Mouse (Mus musculus): Measurements from ENCODE around the gene Dph1. TPM values are rescaled to one million over a fixed set of nuclear protein-coding genes. Genes with fewer than 3 reads are reported as not detected.

Gene Dph1
- polyA plus RNA-seq, 1 experiment from 2014 or later, result 30.3 TPM

DNA sequence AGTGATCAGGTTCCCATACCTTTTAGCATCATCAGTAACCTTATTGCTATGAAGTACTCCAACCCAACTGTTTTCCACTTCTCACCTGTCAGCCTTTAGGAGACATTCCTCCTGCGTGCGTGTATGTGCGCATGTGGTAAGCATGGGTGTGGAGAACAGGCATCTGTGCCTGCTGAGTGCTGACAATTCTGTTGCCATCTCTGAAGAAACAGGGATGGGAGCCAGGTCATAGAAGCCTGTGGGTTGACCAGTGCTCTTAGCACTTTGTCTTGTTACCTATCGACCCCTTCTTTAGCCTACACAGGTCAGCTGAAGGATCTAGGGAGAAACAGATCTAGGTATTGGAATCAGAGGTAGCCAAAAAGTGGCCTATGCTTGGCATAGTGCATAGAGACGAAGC is 57.6 kb downstream of the Dph1 start:
- ATAC-seq (replicated peaks; ENCODE audit: low FRiP score) (no peak), DNase-seq (ENCODE audit: low spot score) (no peak)
- WGBS, result 90% methylated on average over 5 of the region's 5 CpGs
- Histone ChIP-seq H3K4me3 (ENCODE audit: low read depth, low read length) (no peak overlapping the region), H3K9me3 (ENCODE audit: control insufficient read depth, low read length) (no peaks in the 10 kb centered on the region), H3K27me3 (replicated peaks; ENCODE audit: control insufficient read depth, insufficient read depth, low read length) (no peaks in the 10 kb centered on the region), H3K9ac (ENCODE audit: low read depth, low read length) (no peak overlapping the region), H3K4me2 (no peak overlapping the region), H3K27ac (ENCODE audit: low read depth, low read length) (no peak overlapping the region), H3K36me3 (ENCODE audit: control insufficient read depth, insufficient read depth, low read length) (no peaks in the 10 kb centered on the region), H3K4me1 (replicated peaks; ENCODE audit: control insufficient read depth, insufficient read depth, low read length) (peaks cover 24% of the 10 kb centered on the region)

DNA sequence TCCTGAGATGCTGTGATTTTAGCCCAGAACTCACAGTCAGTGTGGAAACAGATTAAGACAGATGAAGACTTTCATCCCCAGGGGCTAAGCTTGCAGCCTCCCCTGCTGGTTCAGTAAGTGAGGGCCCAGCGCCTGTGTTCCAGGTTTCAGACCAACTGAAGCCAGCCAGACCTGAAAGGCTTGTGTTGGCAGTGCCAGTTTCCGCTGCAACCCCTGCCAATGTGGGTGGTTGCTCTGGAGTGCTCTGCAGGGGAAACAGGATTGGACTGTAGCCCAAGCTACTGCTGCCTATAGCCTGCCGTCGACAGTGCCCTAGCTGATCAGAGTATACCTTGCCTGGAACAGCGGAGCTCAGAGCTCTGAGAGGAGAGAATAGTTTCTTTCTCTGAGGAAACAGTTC is 58.8 kb downstream of the Dph1 start:
- ATAC-seq (replicated peaks; ENCODE audit: low FRiP score) (no peak), DNase-seq (ENCODE audit: low spot score) (no peak)
- Histone ChIP-seq H3K36me3 (ENCODE audit: control insufficient read depth, insufficient read depth, low read length) (no peaks in the 10 kb centered on the region), H3K4me2 (no peak overlapping the region), H3K27ac (ENCODE audit: low read depth, low read length) (no peak overlapping the region), H3K9me3 (ENCODE audit: control insufficient read depth, low read length) (no peaks in the 10 kb centered on the region), H3K27me3 (replicated peaks; ENCODE audit: control insufficient read depth, insufficient read depth, low read length) (no peaks in the 10 kb centered on the region), H3K4me3 (ENCODE audit: low read depth, low read length) (no peak overlapping the region), H3K4me1 (replicated peaks; ENCODE audit: control insufficient read depth, insufficient read depth, low read length) (peaks cover 15% of the 10 kb centered on the region), H3K9ac (ENCODE audit: low read depth, low read length) (no peak overlapping the region)
- WGBS, result 93% methylated on average over 5 of the region's 5 CpGs

DNA sequence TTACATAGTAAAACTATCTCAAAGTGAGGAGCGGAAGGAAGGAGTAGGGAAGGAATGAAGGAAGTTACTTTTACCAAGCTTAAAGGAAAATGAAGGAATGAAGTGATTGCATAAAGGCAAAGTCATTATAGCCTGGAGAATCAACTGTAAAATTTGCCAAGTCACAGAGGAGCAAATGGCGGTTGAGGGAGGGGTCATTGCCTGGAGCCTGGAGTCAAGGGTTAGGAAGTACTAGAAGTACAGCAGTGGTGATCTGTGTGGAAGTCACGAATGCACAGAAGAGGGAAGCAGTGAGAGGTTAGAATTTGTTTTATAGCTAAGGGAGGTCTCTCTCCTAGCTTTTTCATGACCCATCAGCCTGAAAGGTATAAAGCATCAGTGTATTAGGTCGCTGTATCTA is 59.7 kb downstream of the Dph1 start:
- 0 out of 2 replicates have a peak, but pooled peaks cover 6% of the 10 kb centered on the region for H3K4me1 ChIP-seq (replicated peaks; ENCODE audit: control insufficient read depth, insufficient read depth, low read length)
- no peak overlapping the region for H3K4me3 ChIP-seq (ENCODE audit: low read depth, low read length)
- H3K9ac ChIP-seq (ENCODE audit: low read depth, low read length), result no peak overlapping the region
- DNase-seq (ENCODE audit: low spot score), result no peak
- no peak overlapping the region for H3K4me2 ChIP-seq
- H3K36me3 ChIP-seq (ENCODE audit: control insufficient read depth, insufficient read depth, low read length), result no peaks in the 10 kb centered on the region
- no peaks in the 10 kb centered on the region for H3K9me3 ChIP-seq (ENCODE audit: control insufficient read depth, low read length)
- no peak overlapping the region for H3K27ac ChIP-seq (ENCODE audit: low read depth, low read length)
- WGBS, result 69% methylated on average over 4 of the region's 4 CpGs
- H3K27me3 ChIP-seq (replicated peaks; ENCODE audit: control insufficient read depth, insufficient read depth, low read length), result no peaks in the 10 kb centered on the region
- no peak for ATAC-seq (replicated peaks; ENCODE audit: low FRiP score)

DNA sequence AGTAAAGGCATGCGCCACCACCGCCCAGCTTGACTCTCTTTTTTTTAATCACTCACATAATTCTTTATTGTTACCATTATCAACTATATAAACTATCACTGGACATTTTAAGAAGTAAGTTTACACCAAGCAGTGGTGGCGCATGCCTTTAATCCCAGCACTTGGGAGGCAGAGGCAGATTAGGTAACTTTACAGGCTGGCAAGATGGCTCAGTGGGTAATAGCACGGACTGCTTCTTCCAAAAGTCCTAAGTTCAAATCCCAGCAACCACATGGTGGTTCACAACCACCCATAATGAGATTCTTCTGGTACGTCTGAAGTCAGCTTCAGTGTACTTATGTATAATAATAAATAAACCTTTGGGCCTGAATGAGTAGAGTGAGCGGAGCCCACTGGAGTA is 61.6 kb downstream of the Dph1 start:
- Histone ChIP-seq H3K27ac (ENCODE audit: low read depth, low read length) (no peak overlapping the region), H3K4me3 (ENCODE audit: low read depth, low read length) (no peak overlapping the region), H3K36me3 (ENCODE audit: control insufficient read depth, insufficient read depth, low read length) (no peaks in the 10 kb centered on the region), H3K4me2 (no peak overlapping the region), H3K4me1 (replicated peaks; ENCODE audit: control insufficient read depth, insufficient read depth, low read length) (0 out of 2 replicates have a peak, but pooled peaks cover 5% of the 10 kb centered on the region), H3K9me3 (ENCODE audit: control insufficient read depth, low read length) (no peaks in the 10 kb centered on the region), H3K9ac (ENCODE audit: low read depth, low read length) (no peak overlapping the region), H3K27me3 (replicated peaks; ENCODE audit: control insufficient read depth, insufficient read depth, low read length) (no peaks in the 10 kb centered on the region)
- 92% methylated on average over 6 of the region's 6 CpGs for WGBS
- ATAC-seq (replicated peaks; ENCODE audit: low FRiP score), result no peak
- no peak for DNase-seq (ENCODE audit: low spot score)

MicroRNA genes within 50 kb of the gene (microRNA counts, 519-probe panel; counts per million panel counts)
- microRNA mmu-miR-132 (not detected), microRNA mmu-miR-212 (not detected)

Small RNA genes within 50 kb of the gene (microRNA-seq; reads per million reads assigned to microRNA genes)
- gene Mir132 (ENCODE audit: borderline number of aligned reads), result 138 reads per million, percentile 51 among the genes with 10 or more reads in this experiment
- gene Mir212 (ENCODE audit: borderline number of aligned reads), result 14.4 reads per million, percentile 27 among the genes with 10 or more reads in this experiment

Other genes with a start within 250 kb of the Dph1 start
- gene Hic1, start 21.7 kb downstream of the Dph1 start, polyA plus RNA-seq (2014; fragmentation: Nextera tagmentation; extraction: Ambion mirVana), result 2.7 and 3.2 TPM in 2 replicates
- gene Ovca2, start 12.4 kb downstream of the Dph1 start, polyA plus RNA-seq (2014; fragmentation: Nextera tagmentation; extraction: Ambion mirVana), result 24.9 and 32.1 TPM in 2 replicates
- gene Rtn4rl1, start 2.5 kb upstream of the Dph1 start, polyA plus RNA-seq (2014; fragmentation: Nextera tagmentation; extraction: Ambion mirVana), result 1.7 and 2.9 TPM in 2 replicates
- gene Rpa1, start 157.1 kb upstream of the Dph1 start, polyA plus RNA-seq (2014; fragmentation: Nextera tagmentation; extraction: Ambion mirVana), result 149 and 154 TPM in 2 replicates
- gene Smyd4, start 157.2 kb upstream of the Dph1 start, polyA plus RNA-seq (2014; fragmentation: Nextera tagmentation; extraction: Ambion mirVana), result 10.4 and 10.9 TPM in 2 replicates
- gene Serpinf1, start 231.5 kb upstream of the Dph1 start, polyA plus RNA-seq (2014; fragmentation: Nextera tagmentation; extraction: Ambion mirVana), result 217 and 224 TPM in 2 replicates
- gene Serpinf2, start 248.3 kb upstream of the Dph1 start, polyA plus RNA-seq (2014; fragmentation: Nextera tagmentation; extraction: Ambion mirVana), result 321 and 377 TPM in 2 replicates